Mouse (Mus musculus) urinary bladder, postnatal 4 days (tissue): ENCODE measurements around the gene Klc2.

ENCODE experiments used
- DNase-seq, 2 experiments: peaks; one replicate each; pipeline ENCODE4 v3.0.0; 2021 to 2022; ENCODE audit warnings: low spot score in 2 of 2

The Klc2 gene

GRCm38 (mm10) chr19:5072389-5073019 lies 45.9 kb downstream of the Klc2 start:
- no peak for DNase-seq

GRCm38 (mm10) chr19:5071545-5072369 lies 46.6 kb downstream of the Klc2 start:
- DNase-seq = peak; percentile 85 to 86

GRCm38 (mm10) chr19:5071077-5071476 lies 47.3 kb downstream of the Klc2 start:
- DNase-seq = no peak

- no peak for DNase-seq
Observed at GRCm38 (mm10) chr19:5069978-5070377, 48.4 kb downstream of the Klc2 start.

- DNase-seq = no peak
Observed at GRCm38 (mm10) chr19:5069486-5069885, 48.9 kb downstream of the Klc2 start.

- DNase-seq = no peak
Observed at GRCm38 (mm10) chr19:5068570-5069234, 49.7 kb downstream of the Klc2 start.

GRCm38 (mm10) chr19:5067867-5068569 lies 50.3 kb downstream of the Klc2 start, which contains the start of gene Cd248:
Gene Cd248, plus strand, starts transcription at chr19:5068078.
- DNase-seq = peak; percentile 84

GRCm38 (mm10) chr19:5067040-5067799 lies 51.1 kb downstream of the Klc2 start:
- DNase-seq = no peak

GRCm38 (mm10) chr19:5065104-5065503 lies 53.3 kb downstream of the Klc2 start:
- peak in 1 of 2 experiments; percentile 79 for DNase-seq

GRCm38 (mm10) chr19:5062446-5062845 lies 55.9 kb downstream of the Klc2 start:
- DNase-seq = peak in 1 of 2 experiments; percentile 66

- DNase-seq = no peak
Observed at GRCm38 (mm10) chr19:5062041-5062440, 56.3 kb downstream of the Klc2 start.

- peak in 1 of 2 experiments; percentile 68 for DNase-seq
Observed at GRCm38 (mm10) chr19:5060365-5061330, 57.7 kb downstream of the Klc2 start.

- DNase-seq = peak in 1 of 2 experiments; percentile 49
Observed at GRCm38 (mm10) chr19:5058801-5059771, 59.3 kb downstream of the Klc2 start.

- no peak for DNase-seq
Observed at GRCm38 (mm10) chr19:5057876-5058775, 60.2 kb downstream of the Klc2 start.
